Mouse (Mus musculus): ENCODE measurements around the gene Nkiras1.

DNA sequence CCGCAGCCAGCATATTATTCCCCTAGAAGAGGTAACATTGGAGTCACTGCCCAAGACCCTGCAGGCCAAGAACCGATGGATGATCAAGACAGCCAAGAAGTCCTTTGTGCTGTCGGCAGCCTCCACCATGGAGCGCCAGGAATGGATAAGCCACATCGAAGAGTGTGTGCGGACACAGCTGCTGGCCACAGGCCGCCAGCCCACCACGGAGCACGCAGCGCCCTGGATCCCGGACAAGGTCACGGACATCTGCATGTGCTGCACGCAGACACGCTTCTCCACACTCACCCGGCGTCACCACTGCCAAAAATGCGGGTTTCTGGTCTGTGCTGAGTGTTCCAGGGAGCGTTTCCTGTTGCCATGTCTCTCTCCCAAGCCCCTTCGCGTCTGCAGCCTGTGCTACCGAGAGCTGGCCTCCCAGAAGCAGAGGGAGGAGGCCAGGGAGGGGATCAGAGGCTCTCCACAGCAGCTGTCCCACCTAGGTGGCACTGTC, 28.3 kb upstream of the Nkiras1 start:
- TF ChIP-seq POLR2A (IDR thresholded peaks at IDR 0.05; ENCODE audit: low read depth, low read length) (no peak), CTCF (IDR thresholded peaks at IDR 0.05; ENCODE audit: extremely low read depth, insufficient read depth, insufficient read length, insufficient replicate concordance) (no peak)

Data from spleen, adult 2 months (tissue).